Mouse (Mus musculus): Measurements from ENCODE around the gene Bicral.

DNA sequence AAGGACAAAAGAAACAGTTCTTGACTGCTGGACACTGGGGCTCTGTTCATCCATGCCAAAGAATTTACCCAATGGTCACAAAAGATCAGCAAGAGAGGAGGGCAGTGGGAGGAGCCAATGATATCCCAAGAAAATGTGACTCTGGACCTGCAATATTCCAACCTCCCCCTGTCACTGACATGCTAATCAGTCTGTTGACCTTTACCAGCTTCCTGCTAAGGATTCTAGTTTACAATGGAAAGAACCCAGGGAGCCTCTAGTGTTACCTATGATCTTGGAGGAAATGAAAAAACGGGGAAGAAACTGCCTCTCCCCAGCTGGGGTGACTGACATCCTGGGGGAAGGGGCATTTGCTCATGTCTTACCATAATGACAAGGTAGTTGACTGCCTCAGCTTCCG is 42.7 kb upstream of the Bicral start:
- no peak for TF ChIP-seq CTCF (IDR thresholded peaks at IDR 0.05; ENCODE audit: borderline replicate concordance, insufficient read depth, low read depth, low read length)
- TF ChIP-seq POLR2A (IDR thresholded peaks at IDR 0.05; ENCODE audit: borderline replicate concordance, insufficient read depth, low read length): no peak

Measured in cerebellum, adult 2 months (tissue).